Mouse (Mus musculus) C2C12 (cell line): ENCODE data around the gene Hes5. TPM values are rescaled to one million over a fixed set of nuclear protein-coding genes. Genes with fewer than 3 reads are reported as not detected.

Source experiments
- H3K27me3 ChIP-seq: one replicate; pipeline ENCODE4 v1.6.1; 2011; ENCODE audit not compliant: control insufficient read depth, insufficient read depth, insufficient read length
- H3K36me3 ChIP-seq: one replicate; pipeline ENCODE4 v1.6.1; 2011; ENCODE audit not compliant: control insufficient read depth, insufficient read depth
- H3K4me3 ChIP-seq: one replicate; pipeline ENCODE4 v1.5.1; 2011; ENCODE audit warnings: mild to moderate bottlenecking, control low read depth; ENCODE audit not compliant: poor library complexity, insufficient read depth, severe bottlenecking
- H3K79me2 ChIP-seq: one replicate; pipeline ENCODE4 v1.6.1; 2011; ENCODE audit not compliant: control insufficient read depth, insufficient read depth
- H3K79me3 ChIP-seq: one replicate; pipeline ENCODE4 v1.6.1; 2011; ENCODE audit warnings: low read depth, control low read depth
- H3ac ChIP-seq: one replicate; pipeline ENCODE3; 2011; ENCODE audit warnings: low read depth; ENCODE audit not compliant: control insufficient read depth, insufficient read length
- CEBPB ChIP-seq: IDR thresholded peaks from one replicate; pipeline ENCODE4 v1.6.1; 2011; ENCODE audit warnings: low read depth, mild to moderate bottlenecking, control low read depth, moderate library complexity
- CTCF ChIP-seq: IDR thresholded peaks from one replicate; pipeline ENCODE4 v1.5.1; 2011; ENCODE audit not compliant: control insufficient read depth, insufficient read depth, insufficient read length
- FOSL1 ChIP-seq: IDR thresholded peaks from one replicate; pipeline ENCODE4 v1.8.0; 2011; ENCODE audit warnings: mild to moderate bottlenecking, low read length; ENCODE audit not compliant: poor library complexity, insufficient read depth, severe bottlenecking
- MAX ChIP-seq: IDR thresholded peaks from one replicate; pipeline ENCODE4 v1.6.1; 2011; ENCODE audit warnings: mild to moderate bottlenecking, control low read depth
- MYOD1 ChIP-seq: IDR thresholded peaks from one replicate; pipeline ENCODE4 v1.6.1; 2011; ENCODE audit warnings: low read depth; ENCODE audit not compliant: control insufficient read depth, insufficient read length
- MYOG ChIP-seq: IDR thresholded peaks from one replicate; pipeline ENCODE4 v1.6.1; 2011; ENCODE audit not compliant: control insufficient read depth, insufficient read length; ENCODE audit errors: extremely low read depth
- USF1 ChIP-seq: IDR thresholded peaks from one replicate; pipeline ENCODE4 v1.6.1; 2011; ENCODE audit warnings: low read depth, mild to moderate bottlenecking, control low read depth, moderate library complexity
- polyA plus RNA-seq: library from polyadenylated mRNA; unstranded; fragments of >200 nt; fragmentation: generic; extraction: Trizol; gene quantifications from one replicate; pipeline ENCODE4 v1.2.1, GENCODE M21; 2012; ENCODE audit warnings: missing spikeins

Hes5 gene
- polyA plus RNA-seq, 1 experiment: not detected

- no peak for TF ChIP-seq CTCF
- no peak for TF ChIP-seq MYOD1
- no peak for TF ChIP-seq MYOG
- TF ChIP-seq CEBPB: no peak
- no peak for TF ChIP-seq FOSL1
- no peak for TF ChIP-seq USF1
- TF ChIP-seq MAX: no peak
- Histone ChIP-seq H3K27me3 (peaks cover 35% of the 10 kb centered on the region), H3K79me3 (no peaks in the 10 kb centered on the region), H3K4me3 (no peak overlapping the region), H3K36me3 (no peaks in the 10 kb centered on the region), H3ac (no peak overlapping the region), H3K79me2 (no peaks in the 10 kb centered on the region)
Observed at GRCm38 (mm10) chr4:154936542-154937255, 24.0 kb upstream of the Hes5 start.

- no peaks in the 10 kb centered on the region for H3K79me3 ChIP-seq
- TF ChIP-seq USF1: no peak
- TF ChIP-seq MYOD1: no peak
- no peak for TF ChIP-seq FOSL1
- no peak for TF ChIP-seq CTCF
- TF ChIP-seq CEBPB: no peak
- no peak for TF ChIP-seq MAX
- TF ChIP-seq MYOG: no peak
- peaks cover 33% of the 10 kb centered on the region for H3K27me3 ChIP-seq
- H3K79me2 ChIP-seq: no peaks in the 10 kb centered on the region
- H3K36me3 ChIP-seq: no peaks in the 10 kb centered on the region
- no peak overlapping the region for H3K4me3 ChIP-seq
- no peak overlapping the region for H3ac ChIP-seq
Observed at GRCm38 (mm10) chr4:154937746-154938145, 23.0 kb upstream of the Hes5 start.

GRCm38 (mm10) chr4:154940156-154940555, 20.6 kb upstream of the Hes5 start:
- Histone ChIP-seq H3K36me3 (no peaks in the 10 kb centered on the region), H3K79me3 (no peaks in the 10 kb centered on the region), H3K27me3 (peaks cover 13% of the 10 kb centered on the region), H3ac (no peak overlapping the region), H3K4me3 (no peak overlapping the region), H3K79me2 (no peaks in the 10 kb centered on the region)
- TF ChIP-seq MYOG: no peak
- no peak for TF ChIP-seq CEBPB
- no peak for TF ChIP-seq MYOD1

GRCm38 (mm10) chr4:154941831-154942230, 18.9 kb upstream of the Hes5 start:
- Histone ChIP-seq H3ac (no peak overlapping the region), H3K27me3 (peaks cover 5% of the 10 kb centered on the region), H3K36me3 (no peaks in the 10 kb centered on the region), H3K79me3 (no peaks in the 10 kb centered on the region), H3K79me2 (no peaks in the 10 kb centered on the region), H3K4me3 (no peak overlapping the region)
- TF ChIP-seq CTCF (no peak), MYOG (no peak), USF1 (no peak), MAX (no peak), CEBPB (no peak), FOSL1 (no peak)

- no peaks in the 10 kb centered on the region for H3K79me3 ChIP-seq
- H3K27me3 ChIP-seq: peaks cover 3% of the 10 kb centered on the region
- no peak overlapping the region for H3ac ChIP-seq
- H3K36me3 ChIP-seq: no peaks in the 10 kb centered on the region
- no peak overlapping the region for H3K4me3 ChIP-seq
- H3K79me2 ChIP-seq: no peaks in the 10 kb centered on the region
- TF ChIP-seq CEBPB: no peak
- TF ChIP-seq FOSL1: no peak
- TF ChIP-seq MYOD1: no peak
- TF ChIP-seq USF1: no peak
- no peak for TF ChIP-seq MAX
- no peak for TF ChIP-seq CTCF
- TF ChIP-seq MYOG: no peak
Observed at GRCm38 (mm10) chr4:154942632-154943322, 17.9 kb upstream of the Hes5 start.

GRCm38 (mm10) chr4:154943323-154944039, 17.2 kb upstream of the Hes5 start:
- H3K79me2 ChIP-seq: no peaks in the 10 kb centered on the region
- H3ac ChIP-seq: no peak overlapping the region
- H3K36me3 ChIP-seq: no peaks in the 10 kb centered on the region
- TF ChIP-seq CEBPB: no peak
- no peak for TF ChIP-seq MYOD1
- no peak for TF ChIP-seq CTCF
- TF ChIP-seq USF1: no peak
- TF ChIP-seq FOSL1: no peak
- TF ChIP-seq MAX: no peak
- no peak for TF ChIP-seq MYOG
- H3K27me3 ChIP-seq: peaks cover 6% of the 10 kb centered on the region
- no peaks in the 10 kb centered on the region for H3K79me3 ChIP-seq
- no peak overlapping the region for H3K4me3 ChIP-seq
